Comparison of ENCODE assay signal across 8 mouse cellular contexts in the genomic region with DNA sequence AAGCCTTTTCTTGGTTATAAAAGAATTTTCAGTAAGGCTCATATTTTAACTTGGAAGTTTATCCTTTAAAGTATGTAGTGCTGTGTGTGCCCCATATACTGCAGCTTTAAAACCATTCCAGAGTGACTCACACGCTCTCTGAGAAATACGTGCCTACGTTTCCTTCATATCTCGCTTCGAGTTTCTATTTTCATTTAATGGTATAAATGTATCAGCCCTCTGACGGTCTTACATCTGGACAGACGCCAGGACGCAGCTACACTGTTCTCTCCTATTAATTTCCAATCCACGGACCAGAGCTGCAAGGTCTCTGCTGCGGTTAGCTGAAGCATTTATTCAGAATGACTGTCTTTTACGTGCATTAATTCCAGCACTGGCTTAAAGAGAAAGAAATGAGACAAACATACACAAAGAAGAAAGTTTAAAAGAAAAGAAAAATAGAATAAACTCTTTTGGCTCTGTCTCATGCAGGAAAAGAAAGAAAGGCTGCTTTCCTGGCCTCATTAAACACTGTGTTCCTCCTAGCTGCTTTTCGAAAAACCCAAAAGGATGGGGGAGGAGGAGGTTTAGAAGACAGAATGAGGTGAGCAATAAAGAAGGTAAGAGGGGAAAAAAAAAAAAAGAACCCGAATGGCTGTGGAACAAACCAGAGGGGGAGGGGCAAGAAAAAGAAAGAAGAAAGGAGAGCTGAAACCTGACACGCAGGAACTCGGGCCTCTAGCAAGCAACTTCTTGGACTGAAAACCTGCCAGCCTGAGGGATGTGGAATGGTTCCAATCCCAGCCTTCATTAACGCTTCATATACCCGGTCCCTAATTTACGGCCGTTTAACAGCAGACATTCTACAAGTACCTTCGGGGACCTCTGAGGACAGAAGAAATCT. TPM values are rescaled to one million over a fixed set of nuclear protein-coding genes. Genes with fewer than 3 reads are reported as not detected.
DNase-seq lines count a peak whose midpoint lies in the region; ATAC-seq and TF ChIP-seq lines count a peak whose summit lies in the region.

No protein-coding gene starts in this region.

- peaks cover 2% of the 10 kb centered on the region; the same call in 1 of the 2 replicates for H3K36me3 ChIP-seq in neural tube, embryonic 11.5 days (ENCODE audit: control insufficient read depth, insufficient read depth, low read length)
- peaks cover 2% of the 10 kb centered on the region; the same call in 1 of the 2 replicates for H3K36me3 ChIP-seq in forebrain, embryonic 16.5 days (ENCODE audit: control insufficient read depth, insufficient read depth)
- H3K36me3 ChIP-seq in liver, embryonic 11.5 days (ENCODE audit: control insufficient read depth, insufficient read depth, low read length), result peaks cover 2% of the 10 kb centered on the region; the same call in 1 of the 2 replicates

- no peak for TF ChIP-seq CTCF in cerebellum, adult 2 months (IDR thresholded peaks at IDR 0.05; ENCODE audit: borderline replicate concordance, insufficient read depth, low read depth, low read length)

- peak; percentile 54; the same call in 1 of the 2 replicates for ATAC-seq in neural tube, embryonic 11.5 days (ENCODE audit: insufficient read depth, low FRiP score, low TSS enrichment)
- peak; percentile 43 for ATAC-seq in forebrain, embryonic 16.5 days
- no peak for ATAC-seq in liver, embryonic 11.5 days (replicated peaks; ENCODE audit: low FRiP score)

- H3K9me3 ChIP-seq in neural tube, embryonic 11.5 days (ENCODE audit: control insufficient read depth, low read length), result no peaks in the 10 kb centered on the region
- no peaks in the 10 kb centered on the region for H3K9me3 ChIP-seq in forebrain, embryonic 16.5 days (ENCODE audit: control insufficient read depth, low read length)
- H3K9me3 ChIP-seq in liver, embryonic 11.5 days (ENCODE audit: control insufficient read depth, low read length), result no peaks in the 10 kb centered on the region

- peak; percentile 40 for DNase-seq in neural tube, embryonic 11.5 days (ENCODE audit: low spot score)
- no peak for DNase-seq in neural tube, embryonic 10.5 days (ENCODE audit: extremely low spot score, low spot score)
- DNase-seq in cerebellum, adult 2 months, result peak; percentile 43 to 49
- peak; percentile 53 for DNase-seq in kidney, adult 18-20 months
- peak; percentile 71 for DNase-seq in lung, postnatal 36 days
- DNase-seq in liver, embryonic 11.5 days (ENCODE audit: low spot score), result no peak
- DNase-seq in spleen, postnatal 4 days (ENCODE audit: low spot score in 2 of 2), result no peak

- 33% methylated on average over 20 of the region's 20 CpGs for WGBS in neural tube, embryonic 11.5 days
- 40% methylated on average over 20 of the region's 20 CpGs for WGBS in cerebellum, adult 2 months
- WGBS in forebrain, embryonic 16.5 days, result 6% methylated on average over 20 of the region's 20 CpGs
- 61% methylated on average over 20 of the region's 20 CpGs for whole genome bisulfite sequencing in liver, embryonic 11.5 days

- no peak overlapping the region for H3K4me3 ChIP-seq in neural tube, embryonic 11.5 days (ENCODE audit: low read depth, low read length)
- H3K4me3 ChIP-seq in cerebellum, adult 2 months (replicated peaks; ENCODE audit: insufficient read depth, low read depth, low read length), result no peak overlapping the region
- H3K4me3 ChIP-seq in forebrain, embryonic 16.5 days (replicated peaks; ENCODE audit: low read length), result no peak overlapping the region
- no peak overlapping the region for H3K4me3 ChIP-seq in liver, embryonic 11.5 days (ENCODE audit: low read depth, low read length)

- no peak overlapping the region for H3K9ac ChIP-seq in neural tube, embryonic 11.5 days (ENCODE audit: low read length)
- H3K9ac ChIP-seq in forebrain, embryonic 16.5 days (replicated peaks; ENCODE audit: low read depth, low read length), result no peak overlapping the region
- H3K9ac ChIP-seq in liver, embryonic 11.5 days (ENCODE audit: low read depth, low read length), result no peak overlapping the region

- H3K4me1 ChIP-seq in neural tube, embryonic 11.5 days (ENCODE audit: control insufficient read depth, insufficient read depth, low read length), result peaks cover 26% of the 10 kb centered on the region
- peaks cover 4% of the 10 kb centered on the region; the same call in 1 of the 2 replicates for H3K4me1 ChIP-seq in cerebellum, adult 2 months (ENCODE audit: control insufficient read depth, insufficient read depth, low read length)
- H3K4me1 ChIP-seq in forebrain, embryonic 16.5 days (replicated peaks; ENCODE audit: control insufficient read depth, insufficient read depth, low read length), result peaks cover 67% of the 10 kb centered on the region
- H3K4me1 ChIP-seq in liver, embryonic 11.5 days (replicated peaks; ENCODE audit: control insufficient read depth, insufficient read depth, low read length), result peaks cover 8% of the 10 kb centered on the region; the same call in 1 of the 2 replicates

- H3K4me2 ChIP-seq in neural tube, embryonic 11.5 days (ENCODE audit: low read depth), result no peak overlapping the region
- peak overlapping the region; percentile 28 for H3K4me2 ChIP-seq in forebrain, embryonic 16.5 days (ENCODE audit: low read length)
- no peak overlapping the region for H3K4me2 ChIP-seq in liver, embryonic 11.5 days

- no peak for TF ChIP-seq POLR2A in cerebellum, adult 2 months (IDR thresholded peaks at IDR 0.05; ENCODE audit: borderline replicate concordance, insufficient read depth, low read length)

- no peaks in the 10 kb centered on the region for H3K27me3 ChIP-seq in neural tube, embryonic 11.5 days (ENCODE audit: control insufficient read depth, insufficient read depth, low read length)
- H3K27me3 ChIP-seq in cerebellum, adult 2 months (ENCODE audit: control insufficient read depth, insufficient read depth, low read length), result no peaks in the 10 kb centered on the region
- H3K27me3 ChIP-seq in forebrain, embryonic 16.5 days (replicated peaks; ENCODE audit: control insufficient read depth, insufficient read depth, low read length), result no peaks in the 10 kb centered on the region
- no peaks in the 10 kb centered on the region for H3K27me3 ChIP-seq in liver, embryonic 11.5 days (replicated peaks; ENCODE audit: control insufficient read depth, insufficient read depth, low read length)

- no peak overlapping the region for H3K27ac ChIP-seq in neural tube, embryonic 11.5 days (ENCODE audit: low read depth, low read length)
- no peak overlapping the region for H3K27ac ChIP-seq in cerebellum, adult 2 months (ENCODE audit: insufficient read depth, low read length)
- peak overlapping the region; percentile 62 for H3K27ac ChIP-seq in forebrain, embryonic 16.5 days (ENCODE audit: low read length)
- H3K27ac ChIP-seq in liver, embryonic 11.5 days (ENCODE audit: low read depth, low read length), result no peak overlapping the region

RNA-seq across cellular contexts. Expression of a gene that starts 40.2 kb away (rescaled TPM):
- 45.8 and 47.9 TPM in 2 replicates for polyA plus RNA-seq in neural tube, embryonic 11.5 days (2014; fragmentation: Nextera tagmentation; extraction: Ambion mirVana)
- 34.9 and 38.1 TPM in 2 replicates for polyA plus RNA-seq in cerebellum, adult 2 months (2012; rRNA removed)
- 82.9 and 91.2 TPM in 2 replicates for polyA plus RNA-seq in forebrain, embryonic 16.5 days (2015; fragmentation: Nextera tagmentation; extraction: Ambion mirVana)
- 14.6 and 17.0 TPM in 2 replicates for polyA plus RNA-seq in liver, embryonic 11.5 days (2014; fragmentation: Nextera tagmentation; extraction: Ambion mirVana)

Comparison
In these comparisons a context has a peak if more than half of its experiments do, and no peak if none do; other contexts are left out.
1. DNase-seq: peak in neural tube, embryonic 11.5 days (single experiment), cerebellum, adult 2 months (2 of 2), kidney, adult 18-20 months (single experiment) and lung, postnatal 36 days (single experiment); none in neural tube, embryonic 10.5 days (single experiment), liver, embryonic 11.5 days (single experiment) and spleen, postnatal 4 days (0 of 2).